Mouse (Mus musculus) megakaryocyte, embryonic 14.5 days (primary cell): ENCODE results near the gene Mrpl18.

Experiments used
- FLI1 ChIP-seq: IDR thresholded peaks from 2 replicates; pipeline ENCODE4 v1.6.1; 2012; ENCODE audit warnings: low read length, inconsistent platforms, mixed read lengths
- GATA1 ChIP-seq: IDR thresholded peaks from 3 replicates; pipeline ENCODE4 v1.6.1; 2012; ENCODE audit warnings: mixed read lengths, low read length, inconsistent platforms, borderline replicate concordance

DNA sequence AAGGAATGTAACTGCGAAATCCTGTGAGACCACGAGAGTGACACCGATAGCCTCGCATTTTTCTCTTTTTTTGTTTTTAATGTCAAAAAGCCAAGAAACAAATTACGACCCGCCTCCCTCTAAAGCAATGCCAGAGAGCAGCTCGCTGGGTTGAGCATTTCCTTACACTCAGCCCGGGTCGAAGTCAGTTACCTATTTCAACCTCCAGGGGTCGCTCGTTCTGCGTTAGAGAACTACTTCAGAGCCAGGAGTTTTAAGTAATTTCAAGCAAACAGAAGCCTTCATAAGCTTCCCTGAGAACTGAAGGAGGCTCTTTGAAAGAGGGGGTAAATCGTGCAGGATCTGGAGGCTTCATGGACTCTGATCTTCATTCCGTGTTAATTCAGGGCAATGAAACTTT, 36.0 kb downstream of the Mrpl18 start:
- no peak for TF ChIP-seq GATA1
- no peak for TF ChIP-seq FLI1
